Mouse (Mus musculus): ENCODE measurements around the gene Rab3c. TPM values are rescaled to one million over a fixed set of nuclear protein-coding genes. Genes with fewer than 3 reads are reported as not detected.

Gene Rab3c
- polyA plus RNA-seq, 1 experiment, result 0.16 TPM

- Histone ChIP-seq H3K79me2 (ENCODE audit: control insufficient read depth, insufficient read depth) (no peaks in the 10 kb centered on the region), H3K36me3 (ENCODE audit: control insufficient read depth, insufficient read depth) (no peaks in the 10 kb centered on the region), H3K4me3 (ENCODE audit: insufficient read depth, poor library complexity, severe bottlenecking) (no peak overlapping the region), H3K79me3 (ENCODE audit: low read depth) (no peaks in the 10 kb centered on the region), H3K27me3 (ENCODE audit: control insufficient read depth, insufficient read depth, insufficient read length) (no peaks in the 10 kb centered on the region), H3ac (ENCODE audit: control insufficient read depth, insufficient read length, low read depth) (no peak overlapping the region)
- no peak for TF ChIP-seq USF1 (IDR thresholded peaks at IDR 0.05; ENCODE audit: low read depth)
- TF ChIP-seq FOSL1 (IDR thresholded peaks at IDR 0.05; ENCODE audit: insufficient read depth, low read length, poor library complexity, severe bottlenecking), result no peak
- TF ChIP-seq CTCF (IDR thresholded peaks at IDR 0.05; ENCODE audit: control insufficient read depth, insufficient read depth, insufficient read length), result no peak
- TF ChIP-seq CEBPB (IDR thresholded peaks at IDR 0.05; ENCODE audit: low read depth), result no peak
- no peak for TF ChIP-seq MYOD1 (IDR thresholded peaks at IDR 0.05; ENCODE audit: control insufficient read depth, insufficient read length, low read depth)
- TF ChIP-seq MYOG (IDR thresholded peaks at IDR 0.05; ENCODE audit: control insufficient read depth, extremely low read depth, insufficient read length), result no peak
- no peak for TF ChIP-seq MAX (IDR thresholded peaks at IDR 0.05)
Measured at GRCm38 (mm10) chr13:110280028-110280562, 701 bp downstream of the Rab3c start.

DNA sequence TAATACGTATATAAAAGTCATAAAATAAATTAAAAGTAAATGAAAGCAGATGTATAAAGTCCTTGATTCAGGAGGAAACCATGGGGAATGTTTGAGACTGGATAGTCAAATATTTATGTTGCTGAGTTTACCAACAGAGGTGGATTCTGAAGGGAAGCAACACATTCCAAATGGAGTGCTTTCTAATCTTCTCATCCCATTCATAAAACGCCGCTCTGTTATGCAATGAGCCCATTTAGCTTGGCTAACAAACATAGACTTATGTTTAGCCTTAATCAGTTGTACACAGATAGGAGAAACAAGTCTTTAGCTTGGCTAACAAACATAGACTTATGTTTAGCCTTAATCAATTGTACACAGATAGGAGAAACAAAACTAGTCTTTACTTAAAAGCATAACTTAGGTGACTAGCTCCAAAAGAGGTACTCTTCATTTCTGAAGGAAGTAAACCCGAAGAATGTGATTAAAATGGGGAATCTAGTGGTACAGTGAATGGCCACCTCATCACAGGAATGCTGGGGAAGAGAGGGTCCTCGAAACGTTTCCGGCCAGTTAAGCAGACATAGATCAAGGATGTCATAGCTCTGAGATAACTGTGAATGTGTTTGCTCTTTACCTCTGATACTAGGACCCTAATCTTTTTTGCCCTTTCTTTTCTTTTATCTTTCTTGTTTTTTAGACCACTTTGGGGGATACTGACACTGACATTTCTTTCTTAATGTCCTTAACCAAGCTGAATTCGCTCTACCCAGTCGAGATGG lies 1.6 kb downstream of the Rab3c start:
- Histone ChIP-seq H3K4me3 (ENCODE audit: insufficient read depth, poor library complexity, severe bottlenecking) (no peak overlapping the region), H3K79me2 (ENCODE audit: control insufficient read depth, insufficient read depth) (no peaks in the 10 kb centered on the region), H3ac (ENCODE audit: control insufficient read depth, insufficient read length, low read depth) (no peak overlapping the region), H3K79me3 (ENCODE audit: low read depth) (no peaks in the 10 kb centered on the region), H3K36me3 (ENCODE audit: control insufficient read depth, insufficient read depth) (no peaks in the 10 kb centered on the region), H3K27me3 (ENCODE audit: control insufficient read depth, insufficient read depth, insufficient read length) (no peaks in the 10 kb centered on the region)
- no peak for TF ChIP-seq MYOG (IDR thresholded peaks at IDR 0.05; ENCODE audit: control insufficient read depth, extremely low read depth, insufficient read length)
- TF ChIP-seq FOSL1 (IDR thresholded peaks at IDR 0.05; ENCODE audit: insufficient read depth, low read length, poor library complexity, severe bottlenecking), result no peak
- no peak for TF ChIP-seq MYOD1 (IDR thresholded peaks at IDR 0.05; ENCODE audit: control insufficient read depth, insufficient read length, low read depth)
- no peak for TF ChIP-seq USF1 (IDR thresholded peaks at IDR 0.05; ENCODE audit: low read depth)
- TF ChIP-seq MAX (IDR thresholded peaks at IDR 0.05), result no peak
- TF ChIP-seq CTCF (IDR thresholded peaks at IDR 0.05; ENCODE audit: control insufficient read depth, insufficient read depth, insufficient read length), result no peak
- no peak for TF ChIP-seq CEBPB (IDR thresholded peaks at IDR 0.05; ENCODE audit: low read depth)

DNA sequence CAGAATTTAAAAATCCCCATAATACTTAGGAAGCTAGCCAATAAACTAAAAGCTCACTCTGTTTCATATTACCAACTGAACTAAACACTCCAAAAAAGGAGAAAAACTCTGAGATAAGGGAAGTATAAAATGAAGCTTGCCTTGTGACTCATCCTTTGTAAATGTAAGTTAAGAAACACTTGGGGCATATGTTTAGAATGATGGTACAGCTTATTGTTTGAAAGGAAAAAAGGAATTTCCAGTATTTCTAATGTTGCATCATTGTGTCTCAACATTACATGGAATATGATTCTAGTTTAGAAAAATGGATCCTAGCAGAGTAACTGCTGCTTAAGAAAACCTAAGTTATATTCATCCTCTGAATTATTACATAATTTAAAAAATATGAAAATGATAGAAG lies 3.1 kb downstream of the Rab3c start:
- Histone ChIP-seq H3ac (ENCODE audit: control insufficient read depth, insufficient read length, low read depth) (no peak overlapping the region), H3K36me3 (ENCODE audit: control insufficient read depth, insufficient read depth) (no peaks in the 10 kb centered on the region), H3K79me3 (ENCODE audit: low read depth) (no peaks in the 10 kb centered on the region), H3K79me2 (ENCODE audit: control insufficient read depth, insufficient read depth) (no peaks in the 10 kb centered on the region), H3K27me3 (ENCODE audit: control insufficient read depth, insufficient read depth, insufficient read length) (no peaks in the 10 kb centered on the region), H3K4me3 (ENCODE audit: insufficient read depth, poor library complexity, severe bottlenecking) (no peak overlapping the region)
- TF ChIP-seq CEBPB (IDR thresholded peaks at IDR 0.05; ENCODE audit: low read depth), result peak; percentile 55
- TF ChIP-seq MAX (IDR thresholded peaks at IDR 0.05), result no peak

GRCm38 (mm10) chr13:110275471-110275870 lies 5.3 kb downstream of the Rab3c start:
- Histone ChIP-seq H3ac (ENCODE audit: control insufficient read depth, insufficient read length, low read depth) (no peak overlapping the region), H3K4me3 (ENCODE audit: insufficient read depth, poor library complexity, severe bottlenecking) (no peak overlapping the region), H3K79me3 (ENCODE audit: low read depth) (no peaks in the 10 kb centered on the region), H3K27me3 (ENCODE audit: control insufficient read depth, insufficient read depth, insufficient read length) (no peaks in the 10 kb centered on the region), H3K79me2 (ENCODE audit: control insufficient read depth, insufficient read depth) (no peaks in the 10 kb centered on the region), H3K36me3 (ENCODE audit: control insufficient read depth, insufficient read depth) (no peaks in the 10 kb centered on the region)
- TF ChIP-seq CEBPB (IDR thresholded peaks at IDR 0.05; ENCODE audit: low read depth) (no peak), MYOD1 (IDR thresholded peaks at IDR 0.05; ENCODE audit: control insufficient read depth, insufficient read length, low read depth) (no peak), FOSL1 (IDR thresholded peaks at IDR 0.05; ENCODE audit: insufficient read depth, low read length, poor library complexity, severe bottlenecking) (no peak), MAX (IDR thresholded peaks at IDR 0.05) (no peak), USF1 (IDR thresholded peaks at IDR 0.05; ENCODE audit: low read depth) (no peak), MYOG (IDR thresholded peaks at IDR 0.05; ENCODE audit: control insufficient read depth, extremely low read depth, insufficient read length) (no peak), CTCF (IDR thresholded peaks at IDR 0.05; ENCODE audit: control insufficient read depth, insufficient read depth, insufficient read length) (no peak)

GRCm38 (mm10) chr13:110260649-110261048 lies 20.1 kb downstream of the Rab3c start:
- H3K4me3 ChIP-seq (ENCODE audit: insufficient read depth, poor library complexity, severe bottlenecking), result no peak overlapping the region
- no peak for TF ChIP-seq MYOG (IDR thresholded peaks at IDR 0.05; ENCODE audit: control insufficient read depth, extremely low read depth, insufficient read length)
- TF ChIP-seq CTCF (IDR thresholded peaks at IDR 0.05; ENCODE audit: control insufficient read depth, insufficient read depth, insufficient read length), result no peak
- no peak for TF ChIP-seq CEBPB (IDR thresholded peaks at IDR 0.05; ENCODE audit: low read depth)
- TF ChIP-seq FOSL1 (IDR thresholded peaks at IDR 0.05; ENCODE audit: insufficient read depth, low read length, poor library complexity, severe bottlenecking), result no peak
- TF ChIP-seq MYOD1 (IDR thresholded peaks at IDR 0.05; ENCODE audit: control insufficient read depth, insufficient read length, low read depth), result no peak
- TF ChIP-seq MAX (IDR thresholded peaks at IDR 0.05), result no peak
- TF ChIP-seq USF1 (IDR thresholded peaks at IDR 0.05; ENCODE audit: low read depth), result no peak

More at GRCm38 (mm10) chr13:110260649-110261048, 20.1 kb downstream of the Rab3c start:
- Histone ChIP-seq H3K27me3 (ENCODE audit: control insufficient read depth, insufficient read depth, insufficient read length) (no peaks in the 10 kb centered on the region), H3ac (ENCODE audit: control insufficient read depth, insufficient read length, low read depth) (no peak overlapping the region), H3K79me3 (ENCODE audit: low read depth) (no peaks in the 10 kb centered on the region), H3K79me2 (ENCODE audit: control insufficient read depth, insufficient read depth) (no peaks in the 10 kb centered on the region), H3K36me3 (ENCODE audit: control insufficient read depth, insufficient read depth) (no peaks in the 10 kb centered on the region)
